Mouse (Mus musculus) right cerebral cortex, postnatal 36 days (tissue): ENCODE measurements around the gene Smco4.
"Not testable (repeated sequence)": the region's sequence is repeated elsewhere in the genome, so short reads cannot be mapped to it uniquely, and the experiment has no call there.

ENCODE experiments used
- DNase-seq, 2 experiments: peaks; one replicate each; pipeline ENCODE4 v3.0.0; 2022; ENCODE audit warnings: low spot score in 2 of 2, mixed read lengths in 1 of 2

Gene Smco4

GRCm38 (mm10) chr9:15538979-15539533, 45.8 kb downstream of the Smco4 start:
- no peak for DNase-seq

DNA sequence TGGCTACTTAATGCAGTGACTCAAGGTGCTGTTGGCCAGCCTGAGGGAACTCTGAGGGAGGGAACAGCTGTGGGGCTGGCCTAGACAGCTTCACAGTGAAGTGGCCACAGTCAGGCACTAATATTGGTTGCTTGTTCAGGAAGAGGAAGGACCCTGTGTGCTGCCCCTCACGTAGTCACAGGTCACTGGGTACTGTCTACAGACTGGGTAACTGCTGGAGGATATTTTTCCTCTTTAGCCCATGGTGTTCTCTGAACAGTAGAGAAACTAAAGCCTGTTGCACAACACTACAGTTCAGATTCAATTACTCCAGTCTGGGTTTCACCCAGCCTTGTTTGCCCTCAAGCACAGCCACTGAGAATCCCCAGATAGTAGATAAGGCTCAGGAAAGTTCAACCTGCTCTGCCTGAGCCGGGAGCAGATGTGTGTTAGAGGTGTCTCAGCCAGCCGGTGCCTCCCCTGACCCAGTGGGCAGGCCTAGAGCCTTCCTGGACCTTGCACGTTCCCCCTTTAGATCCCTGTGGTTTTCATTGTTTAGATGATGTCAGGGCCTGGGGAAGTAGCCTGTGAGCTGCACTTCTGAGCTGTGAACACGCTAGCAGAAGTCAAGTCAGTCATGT, 48.6 kb downstream of the Smco4 start:
- no peak for DNase-seq

GRCm38 (mm10) chr9:15550461-15550961, 57.3 kb downstream of the Smco4 start:
- DNase-seq, result no peak

DNA sequence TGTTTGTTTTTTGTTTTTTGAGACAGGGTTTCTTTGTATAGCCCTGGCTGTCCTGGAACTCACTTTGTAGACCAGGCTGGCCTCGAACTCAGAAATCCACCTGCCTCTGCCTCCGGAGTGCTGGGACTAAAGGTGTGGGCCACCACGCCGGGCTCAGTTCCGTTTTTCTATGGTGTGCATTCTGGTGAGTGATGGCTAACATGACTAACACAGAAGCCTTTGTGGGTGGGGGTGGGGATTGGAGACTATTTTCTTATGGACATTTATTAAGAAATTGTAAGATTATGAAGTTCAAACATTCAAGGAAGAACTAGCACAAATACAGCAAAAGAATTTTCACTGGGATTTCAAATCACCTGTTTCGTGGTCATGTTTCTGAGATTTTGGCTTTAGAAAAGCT, 57.8 kb downstream of the Smco4 start:
- not testable (repeated sequence) for DNase-seq

DNA sequence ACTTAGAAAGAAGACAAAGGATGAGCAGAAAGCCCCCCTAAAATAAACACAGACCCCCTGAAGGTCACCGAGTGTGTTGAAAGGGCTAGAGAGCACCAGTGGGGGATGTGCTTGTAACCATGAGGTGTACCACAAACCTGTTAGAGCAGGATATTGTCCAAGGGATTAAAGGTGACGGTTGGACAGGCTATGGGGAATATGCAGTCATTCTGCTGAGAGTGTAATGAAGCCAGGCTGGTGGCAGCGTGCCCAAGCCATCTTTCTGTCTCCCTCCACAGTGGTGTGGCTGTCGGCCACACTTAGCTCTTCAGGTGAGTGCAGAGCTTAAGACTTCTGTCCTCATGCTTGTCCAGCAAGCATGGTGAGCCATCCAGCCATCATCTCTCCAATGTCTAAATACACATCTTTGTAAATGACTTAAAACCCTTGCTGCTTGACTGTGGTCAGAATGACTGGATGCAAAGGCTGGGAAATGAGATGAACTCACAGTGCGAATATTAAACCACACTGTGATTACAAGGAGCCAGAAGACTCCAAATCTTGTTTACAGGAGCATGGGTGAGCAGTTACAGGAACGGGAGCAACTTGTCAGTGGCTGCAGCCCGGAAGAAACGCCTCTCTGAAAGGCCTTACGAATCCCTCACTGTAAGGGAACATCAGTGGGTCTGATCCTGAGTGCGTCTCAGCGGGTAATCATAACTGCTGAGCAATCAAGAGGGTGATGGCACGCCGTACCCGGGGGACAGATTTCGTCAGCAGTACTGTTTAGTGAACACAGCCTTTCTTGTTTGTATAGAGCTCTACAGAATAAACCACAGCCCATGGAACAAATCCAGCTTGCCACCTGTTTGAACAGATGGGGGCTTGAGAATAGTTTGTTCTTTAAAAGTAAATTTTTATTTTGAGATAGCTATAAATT, 59.0 kb downstream of the Smco4 start:
- DNase-seq, result no peak

DNA sequence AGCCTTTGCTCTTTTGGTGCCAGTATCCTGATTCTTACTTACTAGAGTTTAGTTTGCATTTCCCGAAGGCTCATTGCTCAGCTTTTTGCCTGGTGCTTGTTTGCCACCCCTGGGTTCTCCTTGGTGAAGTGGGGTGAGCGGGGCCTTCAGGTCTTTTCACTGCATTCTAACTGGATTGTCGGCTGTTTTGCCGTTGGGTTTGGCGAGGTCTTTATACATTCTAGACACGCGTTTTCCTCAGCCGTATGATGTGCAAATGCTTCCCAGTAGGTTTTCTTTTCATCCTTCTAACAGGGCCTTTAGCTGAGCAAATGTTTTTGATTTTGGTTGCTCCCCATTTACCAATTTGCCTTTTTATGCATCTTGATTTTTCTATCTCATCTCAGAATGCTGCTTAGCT, 60.1 kb downstream of the Smco4 start:
- DNase-seq, result no peak

DNA sequence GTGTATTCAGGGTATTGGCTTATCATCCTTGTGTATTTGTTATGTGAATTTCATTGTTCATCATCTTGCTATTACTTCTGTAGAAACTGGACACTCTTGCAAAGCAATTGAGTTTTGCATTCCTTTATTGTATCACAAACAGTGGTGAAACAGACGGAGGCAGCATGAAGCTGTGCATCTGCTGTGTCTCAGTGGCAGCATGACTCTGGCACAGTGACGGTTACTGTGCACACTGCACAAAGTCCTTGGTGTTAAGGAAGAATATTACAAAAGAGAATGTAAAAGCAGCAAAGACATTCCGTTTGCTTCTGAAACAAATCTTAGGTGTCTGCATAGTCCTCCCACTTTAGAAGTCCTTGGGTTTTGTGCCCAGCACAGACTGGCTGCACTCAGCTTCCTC, 67.2 kb downstream of the Smco4 start:
- DNase-seq, result no peak

DNA sequence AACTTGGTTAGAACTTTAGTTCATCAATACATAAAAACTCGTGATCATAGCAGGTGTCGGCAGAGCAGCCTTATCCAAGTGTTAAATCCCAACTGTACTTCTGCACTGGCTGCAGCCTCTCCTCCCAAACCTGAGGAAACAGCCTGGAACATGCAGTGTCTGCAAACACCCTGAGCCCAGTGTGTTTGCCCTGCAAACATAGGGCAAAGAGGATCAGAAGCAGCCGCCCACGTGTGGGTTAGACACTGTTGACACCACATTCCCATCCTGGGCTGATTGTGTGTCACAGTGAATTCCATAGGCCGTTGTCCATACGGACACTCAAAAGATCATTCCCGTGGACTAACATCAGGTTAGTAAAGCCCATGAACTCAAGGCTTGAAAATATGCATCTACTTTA, 69.1 kb downstream of the Smco4 start:
- DNase-seq, result no peak

- no peak for DNase-seq
Observed at GRCm38 (mm10) chr9:15574750-15575454, 81.7 kb downstream of the Smco4 start.

- DNase-seq, result no peak
Observed at GRCm38 (mm10) chr9:15578427-15578826, 85.2 kb downstream of the Smco4 start.

DNA sequence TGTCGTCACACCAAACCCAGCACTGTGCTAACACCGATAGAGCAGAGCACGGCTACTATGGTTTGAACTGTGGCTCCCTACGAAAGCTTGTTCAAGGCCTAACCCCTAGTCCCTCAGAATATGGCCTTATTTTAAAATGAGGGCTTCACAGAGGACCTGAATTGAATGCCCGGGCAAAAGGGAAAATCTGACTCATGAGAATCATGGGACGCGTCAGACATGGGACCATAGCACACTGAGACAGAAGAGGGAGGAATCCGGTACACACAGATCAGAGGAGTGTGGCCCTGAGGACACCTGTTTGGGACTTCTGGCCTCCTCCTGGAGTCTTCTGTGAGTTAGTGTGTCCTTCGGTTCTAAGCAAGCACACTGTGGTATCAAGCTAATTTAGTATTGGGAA, 85.7 kb downstream of the Smco4 start:
- no peak for DNase-seq

GRCm38 (mm10) chr9:15580176-15580575, 86.9 kb downstream of the Smco4 start:
- DNase-seq, result no peak

DNA sequence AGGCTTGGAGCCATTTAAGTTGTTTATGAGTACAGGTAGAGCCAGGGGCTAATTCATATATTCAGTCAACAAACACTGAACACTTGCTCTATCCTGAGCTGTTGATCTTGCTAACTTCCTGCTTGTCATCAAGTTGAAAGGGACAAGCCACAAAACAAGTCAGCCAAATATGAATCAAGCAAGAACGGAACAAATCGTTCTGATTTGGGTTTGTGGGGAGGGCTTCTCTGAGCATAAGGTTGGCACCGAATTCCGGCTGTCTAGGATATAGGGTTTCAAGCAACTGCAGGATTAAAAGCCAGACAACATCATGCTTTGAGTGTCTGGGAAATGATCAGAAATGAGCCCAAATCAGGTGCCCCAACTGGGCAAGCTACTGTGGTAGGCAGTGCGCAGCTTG, 88.8 kb downstream of the Smco4 start:
- DNase-seq, result no peak

GRCm38 (mm10) chr9:15584209-15584608, 91.0 kb downstream of the Smco4 start:
- DNase-seq, result no peak

GRCm38 (mm10) chr9:15585956-15586355, 92.7 kb downstream of the Smco4 start:
- no peak for DNase-seq

DNA sequence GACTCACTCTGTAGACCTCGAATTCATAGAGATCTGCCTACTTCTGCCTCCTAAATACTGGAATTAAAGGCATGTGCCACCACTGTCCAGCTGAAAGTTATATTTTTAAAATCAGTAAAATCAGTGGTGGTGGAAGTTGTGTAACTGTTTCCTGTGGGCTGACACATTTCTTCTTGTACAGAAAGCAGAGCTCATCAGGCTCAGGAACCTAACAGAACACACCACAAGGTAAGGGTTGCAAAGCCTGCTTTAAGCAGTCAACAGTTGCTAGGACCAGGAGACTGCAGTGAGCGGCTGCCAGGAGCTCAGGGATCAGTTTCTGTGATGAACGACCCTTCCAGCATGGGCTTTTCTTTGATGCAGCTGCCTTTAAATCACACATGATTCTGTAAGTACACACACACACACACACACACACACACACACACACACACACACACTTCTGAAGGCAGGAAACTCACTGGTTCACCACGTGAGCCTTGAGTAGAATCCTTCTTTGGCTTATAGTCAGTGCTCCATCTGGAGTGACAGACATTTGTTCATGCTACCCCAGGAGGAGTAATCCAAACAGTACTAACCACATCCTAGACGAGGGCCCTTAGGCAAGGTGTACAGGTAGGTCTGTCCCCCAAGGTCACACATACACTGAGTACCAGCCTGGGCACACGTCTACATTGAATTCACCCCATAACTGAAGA, 94.1 kb downstream of the Smco4 start:
- DNase-seq, result no peak

GRCm38 (mm10) chr9:15594148-15594547, 100.9 kb downstream of the Smco4 start:
- no peak for DNase-seq
